Mouse (Mus musculus): ENCODE data around the gene Hoxb6.

GRCm38 (mm10) chr11:96271541-96272011 is 20.7 kb upstream of the Hoxb6 start:
- TF ChIP-seq CTCF (conservative IDR thresholded peaks at IDR 0.05; ENCODE audit: insufficient read depth, insufficient read length, low read depth, low read length) (no peak), POLR2A (IDR thresholded peaks at IDR 0.05; ENCODE audit: low read depth, low read length) (no peak)

All from kidney, adult 2 months (tissue).